Mouse (Mus musculus) naive thymus-derived CD4-positive, alpha-beta T cell, adult 5 months (primary cell): ENCODE results near the gene Col11a2. TPM values are rescaled to one million over a fixed set of nuclear protein-coding genes. Genes with fewer than 3 reads are reported as not detected.

Experiments
- polyA plus RNA-seq: library from polyadenylated mRNA; unstranded; fragments of 100-300 nt; shearing (Covaris generic); gene quantifications from one replicate; pipeline ENCODE4 v1.2.1, GENCODE M21; 2017

Col11a2 gene
- polyA plus RNA-seq = 4.4 TPM

DNA sequence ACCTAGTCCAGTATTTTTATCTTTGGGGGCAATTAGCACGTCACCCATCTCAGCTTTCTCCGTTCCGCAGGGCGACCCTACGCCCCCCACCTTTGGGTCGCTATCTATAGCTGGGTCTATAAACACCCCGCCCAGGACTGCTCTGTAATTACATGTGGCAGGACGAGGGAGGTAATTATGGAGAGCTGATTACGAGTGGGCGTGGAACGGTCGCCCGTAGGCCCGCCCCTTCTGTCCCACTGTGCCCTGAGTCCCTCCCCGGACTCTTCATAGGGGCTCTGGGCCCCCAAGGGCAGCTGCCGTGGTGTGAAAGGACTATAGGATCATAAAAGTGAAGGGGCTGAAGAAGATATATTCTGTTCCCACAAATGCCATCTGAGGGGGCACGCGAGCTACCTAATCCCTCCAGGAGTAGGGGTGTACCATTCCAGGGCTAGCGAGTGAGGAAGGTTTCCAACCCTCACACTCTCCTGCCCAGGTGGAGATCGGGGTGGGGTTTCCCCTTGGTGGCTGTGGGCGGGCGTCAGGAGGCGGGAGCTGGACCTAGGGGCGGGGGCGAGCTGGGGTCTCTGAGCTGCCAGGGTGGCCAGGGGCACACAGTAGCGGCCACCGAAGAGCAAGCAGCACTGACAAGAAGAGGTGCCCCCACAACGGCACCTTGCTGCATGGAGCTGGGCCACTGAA, at the start of gene Col11a2:
Gene Col11a2, plus strand, starts transcription at position 560 of the 684 bp plus-strand sequence.

DNA sequence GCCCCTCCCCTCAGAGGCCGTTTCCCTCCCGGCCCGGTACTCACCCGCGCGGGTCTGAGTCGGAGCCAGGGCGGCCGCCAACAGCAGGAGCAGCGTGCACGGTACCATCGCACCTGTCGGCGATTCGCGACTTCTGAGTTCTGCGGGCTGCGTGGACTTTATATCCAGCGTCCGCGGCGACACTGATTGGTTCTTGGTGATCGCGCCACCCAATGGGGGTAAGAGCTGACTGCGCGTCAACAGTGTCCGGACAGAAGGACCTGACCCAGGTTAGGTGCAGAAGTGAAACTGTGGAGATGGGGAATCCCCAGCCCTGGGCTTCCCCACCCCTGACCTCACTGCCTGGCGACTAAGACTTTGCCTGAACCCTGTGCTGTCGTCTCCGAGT, 39.1 kb upstream of the Col11a2 start, which contains the start of gene H2-K1:
Gene H2-K1, minus strand, starts transcription at position 198 of the 388 bp plus-strand sequence.

GRCm38 (mm10) chr17:34024317-34024821, 14.9 kb upstream of the Col11a2 start, which contains the start of gene Ring1:
TSS of gene Ring1 (minus strand) at chr17:34024680.

GRCm38 (mm10) chr17:34027656-34028223, 11.5 kb upstream of the Col11a2 start, which contains the start of gene H2-Ke6:
TSS of gene H2-Ke6 (minus strand) at chr17:34028060.

GRCm38 (mm10) chr17:34031465-34032173, 7.6 kb upstream of the Col11a2 start, which contains the start of the genes Slc39a7 and Rxrb:
TSS of gene Slc39a7 (minus strand) at chr17:34031682.
TSS of gene Rxrb (plus strand) at chr17:34031812.

DNA sequence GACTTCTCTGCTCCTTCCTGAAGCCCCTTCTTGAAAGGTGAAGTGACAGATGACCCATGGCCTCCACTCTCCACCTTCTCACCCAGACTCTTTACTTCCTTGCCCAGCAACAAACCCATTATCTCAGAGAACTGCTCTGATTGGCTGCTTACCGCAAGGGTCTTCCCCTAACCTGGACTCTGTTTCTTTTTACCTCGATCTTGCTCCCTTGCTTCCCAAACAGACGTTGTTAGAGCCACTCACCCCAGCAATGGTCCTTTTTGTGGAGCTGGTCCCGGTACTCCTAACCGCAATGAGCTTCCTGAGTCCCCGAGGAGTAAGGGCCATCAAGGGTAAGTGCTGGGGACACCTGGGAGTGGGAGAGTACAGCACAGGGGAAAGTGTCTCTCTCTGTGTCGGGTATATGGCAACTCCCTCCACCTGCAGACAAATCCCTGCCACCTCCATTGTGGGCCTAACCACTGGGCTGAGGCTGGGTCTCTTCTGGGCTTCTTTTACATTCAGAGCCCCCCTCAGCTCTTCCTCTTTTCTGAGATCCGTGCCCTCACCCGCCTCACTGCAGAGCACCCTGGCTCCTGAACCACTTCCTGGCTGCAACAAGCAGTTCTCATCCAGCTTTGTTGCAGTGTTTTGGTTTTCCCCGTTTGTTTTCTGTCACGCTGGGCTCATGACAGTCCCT, 53.1 kb downstream of the Col11a2 start, which contains the start of gene H2-Oa:
Gene H2-Oa, plus strand, starts transcription at position 144 of the 679 bp plus-strand sequence.

Other genes with a start within 250 kb of the Col11a2 start
- gene Kank3, start 228.9 kb upstream of the Col11a2 start, polyA plus RNA-seq = 2.5 TPM
- 1,419 TPM for gene Rps28, start 214.9 kb upstream of the Col11a2 start, polyA plus RNA-seq
- gene Ndufa7, start 214.9 kb upstream of the Col11a2 start, polyA plus RNA-seq = 194 TPM
- 13.0 TPM for gene Cd320, start 196.3 kb upstream of the Col11a2 start, polyA plus RNA-seq
- not detected for gene Gm7029, start 165.6 kb upstream of the Col11a2 start, polyA plus RNA-seq
- 1.0 TPM for gene Kifc1, start 148.8 kb upstream of the Col11a2 start, polyA plus RNA-seq
- 3.7 TPM for gene Platr17, start 134.3 kb upstream of the Col11a2 start, polyA plus RNA-seq
- 105 TPM for gene Daxx, start 130.0 kb upstream of the Col11a2 start, polyA plus RNA-seq
- gene Tapbp, start 123.5 kb upstream of the Col11a2 start, polyA plus RNA-seq = 322 TPM
- 17.5 TPM for gene Zbtb22, start 123.5 kb upstream of the Col11a2 start, polyA plus RNA-seq
- 145 TPM for gene Rgl2, start 109.9 kb upstream of the Col11a2 start, polyA plus RNA-seq
- 100 TPM for gene Pfdn6, start 99.1 kb upstream of the Col11a2 start, polyA plus RNA-seq
- 60.9 TPM for gene Wdr46, start 98.8 kb upstream of the Col11a2 start, polyA plus RNA-seq
- gene B3galt4, start 87.9 kb upstream of the Col11a2 start, polyA plus RNA-seq = 27.2 TPM
- 53.7 TPM for gene Vps52, start 83.6 kb upstream of the Col11a2 start, polyA plus RNA-seq
- gene Rps18, start 83.4 kb upstream of the Col11a2 start, polyA plus RNA-seq = 3,154 TPM
- 11,864 TPM for gene H2-K1, start 39.1 kb upstream of the Col11a2 start, polyA plus RNA-seq
- 36.4 TPM for gene Ring1, start 14.8 kb upstream of the Col11a2 start, polyA plus RNA-seq
- 306 TPM for gene H2-Ke6, start 11.4 kb upstream of the Col11a2 start, polyA plus RNA-seq
- gene Slc39a7, start 7.8 kb upstream of the Col11a2 start, polyA plus RNA-seq = 136 TPM
- 128 TPM for gene Rxrb, start 7.6 kb upstream of the Col11a2 start, polyA plus RNA-seq
- 5.4 TPM for gene H2-Oa, start 52.9 kb downstream of the Col11a2 start, polyA plus RNA-seq
- 32.5 TPM for gene H2-DMa, start 80.1 kb downstream of the Col11a2 start, polyA plus RNA-seq
- gene Brd2, start 83.2 kb downstream of the Col11a2 start, polyA plus RNA-seq = 299 TPM
- 0.63 TPM for gene H2-DMb2, start 103.9 kb downstream of the Col11a2 start, polyA plus RNA-seq
- gene H2-DMb1, start 113.6 kb downstream of the Col11a2 start, polyA plus RNA-seq = 0.27 TPM
- gene Tap1, start 148.1 kb downstream of the Col11a2 start, polyA plus RNA-seq = 226 TPM
- 228 TPM for gene Psmb9, start 148.3 kb downstream of the Col11a2 start, polyA plus RNA-seq
- gene Psmb8, start 158.3 kb downstream of the Col11a2 start, polyA plus RNA-seq = 425 TPM
- 231 TPM for gene Tap2, start 164.1 kb downstream of the Col11a2 start, polyA plus RNA-seq
- 102 TPM for gene H2-Ob, start 199.5 kb downstream of the Col11a2 start, polyA plus RNA-seq
- 0.95 TPM for gene H2-Ab1, start 218.3 kb downstream of the Col11a2 start, polyA plus RNA-seq
- 0.58 TPM for gene H2-Aa, start 248.4 kb downstream of the Col11a2 start, polyA plus RNA-seq